Mouse (Mus musculus) limb, embryonic 10.5 days (tissue): ENCODE measurements around the gene Desi1. TPM values are rescaled to one million over a fixed set of nuclear protein-coding genes. Genes with fewer than 3 reads are reported as not detected.
A peak's percentile ranks its signal among the peaks of the same experiment; 100 is the strongest.

Experiments used
- DNase-seq: peaks from one replicate; pipeline ENCODE4 v3.0.0-alpha.2; 2017; ENCODE audit warnings: low spot score
- H3K27ac ChIP-seq: fragments of 300-500 bp; sonication (generic); 2 replicates; pipeline ENCODE4 v1.5.1; 2016; ENCODE audit warnings: mild to moderate bottlenecking
- H3K27me3 ChIP-seq: fragments of 300-500 bp; sonication (generic); 2 replicates; pipeline ENCODE4 v1.6.1; 2016; ENCODE audit warnings: low read depth, mild to moderate bottlenecking; ENCODE audit not compliant: poor library complexity, severe bottlenecking
- H3K36me3 ChIP-seq: fragments of 300-500 bp; sonication (generic); 2 replicates; pipeline ENCODE4 v1.6.1; 2016; ENCODE audit warnings: mild to moderate bottlenecking, moderate library complexity
- H3K4me1 ChIP-seq: fragments of 300-500 bp; sonication (generic); 2 replicates; pipeline ENCODE4 v1.6.1; 2016
- H3K4me3 ChIP-seq: fragments of 300-500 bp; sonication (generic); 2 replicates; pipeline ENCODE4 v1.5.1; 2016; ENCODE audit warnings: mild to moderate bottlenecking, moderate library complexity
- H3K9me3 ChIP-seq: fragments of 300-500 bp; sonication (generic); replicated peaks from 2 replicates; pipeline ENCODE4 v1.6.1; 2016; ENCODE audit warnings: mild to moderate bottlenecking
- WGBS: fragments of 180-500 bp; shearing (Covaris S2); methylation state at CpG from one replicate; pipeline ENCODE4 v1.1.7; 2016; 5-methylcytosine and 5-hydroxymethylcytosine counted together
- polyA plus RNA-seq: library from polyadenylated mRNA; unstranded; fragments of >200 nt; fragmentation: Nextera tagmentation; extraction: Ambion mirVana; gene quantifications from 2 replicates; pipeline ENCODE4 v1.2.1, GENCODE M21; 2016

The Desi1 gene
- polyA plus RNA-seq, 1 experiment from 2014 or later: 33.7 TPM

DNA sequence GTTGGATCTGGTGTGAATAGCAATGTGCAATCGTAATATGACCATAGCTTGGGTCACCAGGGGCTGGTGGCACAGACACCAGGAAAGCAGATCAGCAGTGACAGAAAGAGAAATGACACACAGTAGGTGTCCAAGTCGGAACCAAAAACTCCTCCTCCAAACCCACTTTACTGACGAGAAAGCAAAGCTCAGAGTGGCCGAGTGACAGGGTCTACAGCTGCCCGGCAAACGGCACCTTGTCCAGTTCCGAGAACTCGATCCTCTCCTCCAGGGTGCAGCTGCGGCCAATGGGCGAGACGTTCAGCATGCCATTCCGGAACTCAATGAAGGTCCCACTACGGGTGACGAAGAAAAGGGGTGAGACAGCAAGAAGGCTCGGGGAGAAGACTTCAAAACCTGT lies 78.2 kb downstream of the Desi1 start:
- Histone ChIP-seq H3K27me3 (no peaks in the 10 kb centered on the region), H3K36me3 (peaks cover 11% of the 10 kb centered on the region; the same call in 1 of the 2 replicates), H3K9me3 (no peaks in the 10 kb centered on the region), H3K4me3 (no peak overlapping the region), H3K27ac (no peak overlapping the region), H3K4me1 (peaks cover 3% of the 10 kb centered on the region)
- no peak for DNase-seq
- 94% methylated on average over 15 of the region's 15 CpGs for WGBS

DNA sequence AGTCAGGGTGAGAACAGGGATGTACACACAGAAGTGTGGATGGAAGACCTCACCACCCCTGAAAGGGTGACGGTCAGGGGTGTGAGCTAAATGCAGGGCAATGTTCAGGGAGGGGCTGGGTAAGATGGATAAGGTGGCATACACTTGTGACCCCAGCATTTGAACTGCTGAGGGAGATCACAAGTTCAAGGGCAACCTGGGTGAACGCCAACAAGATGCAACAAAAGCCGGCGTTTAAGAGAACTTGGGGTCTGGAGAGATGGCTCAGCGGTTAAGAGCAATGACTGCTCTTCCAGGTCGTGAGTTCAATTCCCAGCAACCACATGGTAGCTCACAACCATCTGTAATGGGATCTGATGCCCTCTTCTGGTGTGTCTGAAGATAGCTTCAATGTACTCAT lies 78.9 kb downstream of the Desi1 start:
- Histone ChIP-seq H3K27ac (no peak overlapping the region), H3K9me3 (no peaks in the 10 kb centered on the region), H3K27me3 (no peaks in the 10 kb centered on the region), H3K4me1 (no peaks in the 10 kb centered on the region), H3K4me3 (no peak overlapping the region), H3K36me3 (peaks cover 11% of the 10 kb centered on the region; the same call in 1 of the 2 replicates)
- DNase-seq: no peak
- WGBS: 93% methylated on average over 6 of the region's 6 CpGs

DNA sequence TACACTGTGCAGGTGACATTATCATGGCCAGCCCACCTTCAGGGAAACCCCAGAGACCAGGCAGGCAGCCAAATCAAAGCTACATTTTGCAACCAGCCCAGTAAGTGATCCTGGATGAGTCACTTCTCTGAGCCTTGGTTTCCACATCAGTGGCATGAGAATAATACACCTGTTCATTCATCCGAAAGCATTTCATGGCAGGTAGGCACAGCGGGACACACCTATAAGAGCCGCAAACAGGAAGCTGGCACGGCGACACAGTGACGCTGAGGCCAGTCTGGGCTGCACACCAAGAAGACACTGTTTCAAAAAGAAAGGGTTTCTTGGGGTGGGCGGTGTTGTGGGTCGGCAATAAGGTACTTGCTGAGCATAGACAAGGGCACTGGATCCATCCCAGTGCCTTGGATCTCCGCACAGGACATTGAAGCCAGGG lies 79.5 kb downstream of the Desi1 start:
- H3K27me3 ChIP-seq: no peaks in the 10 kb centered on the region
- 98% methylated on average over 9 of the region's 9 CpGs for WGBS
- no peak for DNase-seq
- H3K27ac ChIP-seq: no peak overlapping the region
- no peaks in the 10 kb centered on the region for H3K4me1 ChIP-seq
- H3K9me3 ChIP-seq: no peaks in the 10 kb centered on the region
- no peak overlapping the region for H3K4me3 ChIP-seq
- peaks cover 11% of the 10 kb centered on the region; the same call in 1 of the 2 replicates for H3K36me3 ChIP-seq

DNA sequence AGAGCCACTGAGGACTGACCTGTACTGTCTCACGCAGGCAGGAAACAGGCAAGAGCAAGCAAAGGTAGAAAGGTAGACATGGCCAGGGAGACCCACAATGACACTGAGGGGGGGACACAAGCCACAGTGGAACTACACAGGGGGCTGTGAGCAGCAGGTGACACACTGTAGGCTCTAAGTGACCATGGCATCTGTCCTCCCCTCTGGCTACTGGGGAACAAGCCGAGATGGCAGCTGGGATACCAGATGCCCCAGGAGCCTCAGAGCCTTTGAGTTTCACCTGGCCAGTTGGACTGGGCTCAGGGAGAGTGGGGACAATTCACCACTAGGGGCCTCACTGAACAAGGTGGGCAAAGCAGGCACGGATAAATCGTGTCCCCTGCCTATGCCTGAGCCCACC lies 81.4 kb downstream of the Desi1 start:
- Histone ChIP-seq H3K27me3 (no peaks in the 10 kb centered on the region), H3K36me3 (peaks cover 11% of the 10 kb centered on the region; the same call in 1 of the 2 replicates), H3K4me3 (no peak overlapping the region), H3K9me3 (no peaks in the 10 kb centered on the region), H3K4me1 (no peaks in the 10 kb centered on the region), H3K27ac (no peak overlapping the region)
- whole genome bisulfite sequencing: 86% methylated on average over 4 of the region's 4 CpGs
- no peak for DNase-seq

DNA sequence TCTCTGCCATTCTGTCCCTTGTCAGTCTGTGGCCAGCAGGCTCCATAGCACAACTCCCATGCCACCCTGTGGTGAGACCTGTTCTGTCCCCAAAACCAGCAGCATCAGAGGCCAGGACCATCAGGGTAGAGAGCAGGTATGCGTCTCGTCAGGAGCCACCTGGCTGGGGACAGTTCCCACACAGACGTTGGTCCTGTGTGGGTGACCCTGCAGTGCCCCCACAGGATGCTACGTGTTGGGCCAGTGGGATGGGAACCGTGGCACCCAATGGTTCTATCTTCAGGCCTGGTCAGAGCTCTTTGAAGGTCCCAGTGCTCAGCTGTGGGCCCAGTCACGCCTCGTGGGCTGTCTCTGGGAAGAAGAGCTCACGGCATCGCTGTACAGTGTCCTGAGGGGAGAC lies 82.5 kb downstream of the Desi1 start:
- peaks cover 11% of the 10 kb centered on the region; the same call in 1 of the 2 replicates for H3K36me3 ChIP-seq
- no peak for DNase-seq

DNA sequence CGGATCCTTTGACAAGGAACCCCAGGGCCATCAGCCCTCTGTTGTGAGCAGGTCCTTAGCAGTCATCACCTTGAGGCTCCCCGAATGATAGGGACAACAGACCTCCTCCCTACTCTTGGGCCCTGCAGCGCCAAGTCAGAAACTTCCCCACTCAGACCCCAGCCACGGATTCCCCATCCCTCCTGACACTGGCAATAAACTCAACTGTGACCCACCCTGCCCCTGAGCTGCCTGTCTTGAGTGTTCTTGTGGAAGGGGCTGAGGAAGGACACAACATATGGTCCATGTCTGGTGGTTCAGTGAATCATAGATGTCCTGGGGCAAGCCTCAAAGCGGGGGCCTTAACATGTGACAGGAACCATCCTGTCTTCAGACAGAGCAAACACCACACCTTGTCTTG lies 82.9 kb downstream of the Desi1 start:
- no peaks in the 10 kb centered on the region for H3K9me3 ChIP-seq
- no peak overlapping the region for H3K27ac ChIP-seq
- no peaks in the 10 kb centered on the region for H3K4me1 ChIP-seq
- 92% methylated on average over 5 of the region's 5 CpGs for WGBS
- peaks cover 11% of the 10 kb centered on the region; the same call in 1 of the 2 replicates for H3K36me3 ChIP-seq
- no peak for DNase-seq
- H3K4me3 ChIP-seq: no peak overlapping the region
- H3K27me3 ChIP-seq: no peaks in the 10 kb centered on the region

More for the DNA sequence above, 82.5 kb downstream of the Desi1 start:
- whole genome bisulfite sequencing: 91% methylated on average over 9 of the region's 9 CpGs
- Histone ChIP-seq H3K27me3 (no peaks in the 10 kb centered on the region), H3K9me3 (no peaks in the 10 kb centered on the region), H3K27ac (no peak overlapping the region), H3K4me3 (no peak overlapping the region), H3K4me1 (no peaks in the 10 kb centered on the region)

DNA sequence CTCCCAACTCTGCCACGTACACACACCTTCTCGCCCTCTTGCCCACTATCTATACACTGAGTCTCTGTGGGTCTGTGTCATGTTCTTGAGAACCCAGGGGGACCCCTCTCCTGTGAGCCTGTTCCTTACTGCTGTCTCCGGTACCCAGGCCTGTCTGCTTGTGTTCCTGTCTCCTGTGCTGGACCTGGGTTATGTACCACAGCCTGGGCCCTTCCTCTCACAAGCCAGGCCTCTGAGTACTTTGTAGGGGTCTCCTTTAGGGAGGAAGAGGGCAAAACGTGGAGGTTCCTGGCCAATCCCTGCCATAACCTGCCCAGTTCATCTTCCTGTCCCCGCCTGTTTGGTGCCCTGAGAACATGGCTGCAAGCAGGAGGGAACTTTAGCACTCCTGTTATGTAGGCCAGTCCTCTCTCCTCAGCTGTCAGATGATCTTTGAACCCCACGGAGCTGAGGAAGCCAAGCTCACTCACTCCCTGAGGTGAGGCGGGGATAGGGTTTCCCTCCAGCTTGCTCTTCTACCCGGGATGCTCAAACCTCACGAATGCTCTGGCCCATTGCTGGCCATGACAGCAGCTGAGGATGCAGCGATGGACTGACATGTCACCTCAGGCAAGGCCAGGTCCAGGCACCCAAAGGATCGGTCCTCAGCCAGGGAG lies 84.1 kb downstream of the Desi1 start:
- no peaks in the 10 kb centered on the region for H3K27me3 ChIP-seq
- 72% methylated on average over 11 of the region's 11 CpGs for WGBS

DNA sequence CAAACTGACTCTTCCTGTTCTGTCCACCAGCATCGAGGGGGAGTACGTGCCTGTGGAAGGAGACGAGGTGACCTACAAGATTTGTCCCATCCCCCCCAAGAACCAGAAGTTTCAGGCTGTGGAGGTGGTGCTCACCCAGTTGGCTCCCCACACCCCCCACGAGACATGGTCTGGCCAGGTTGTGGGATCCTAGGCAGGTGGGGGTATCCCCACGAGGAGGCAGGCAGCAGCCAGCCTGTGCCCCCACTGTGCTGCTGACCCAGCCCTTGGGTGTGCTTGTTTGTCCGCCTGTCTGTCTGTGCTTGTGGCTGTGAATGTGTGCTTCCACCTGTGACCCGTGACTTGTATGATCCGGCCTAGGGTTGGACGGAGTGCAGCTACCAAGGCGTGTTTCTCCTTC lies 84.6 kb downstream of the Desi1 start:
- no peak overlapping the region for H3K4me3 ChIP-seq
- H3K36me3 ChIP-seq: 0 out of 2 replicates have a peak, but pooled peaks cover 4% of the 10 kb centered on the region
- no peak overlapping the region for H3K27ac ChIP-seq
- no peaks in the 10 kb centered on the region for H3K4me1 ChIP-seq
- no peaks in the 10 kb centered on the region for H3K27me3 ChIP-seq
- no peak for DNase-seq
- 86% methylated on average over 10 of the region's 10 CpGs for WGBS
- no peaks in the 10 kb centered on the region for H3K9me3 ChIP-seq

More for the DNA sequence above, 84.1 kb downstream of the Desi1 start:
- no peaks in the 10 kb centered on the region for H3K9me3 ChIP-seq
- H3K4me3 ChIP-seq: no peak overlapping the region
- no peak overlapping the region for H3K27ac ChIP-seq
- DNase-seq: no peak
- peaks cover 6% of the 10 kb centered on the region; the same call in 1 of the 2 replicates for H3K36me3 ChIP-seq
- H3K4me1 ChIP-seq: no peaks in the 10 kb centered on the region

DNA sequence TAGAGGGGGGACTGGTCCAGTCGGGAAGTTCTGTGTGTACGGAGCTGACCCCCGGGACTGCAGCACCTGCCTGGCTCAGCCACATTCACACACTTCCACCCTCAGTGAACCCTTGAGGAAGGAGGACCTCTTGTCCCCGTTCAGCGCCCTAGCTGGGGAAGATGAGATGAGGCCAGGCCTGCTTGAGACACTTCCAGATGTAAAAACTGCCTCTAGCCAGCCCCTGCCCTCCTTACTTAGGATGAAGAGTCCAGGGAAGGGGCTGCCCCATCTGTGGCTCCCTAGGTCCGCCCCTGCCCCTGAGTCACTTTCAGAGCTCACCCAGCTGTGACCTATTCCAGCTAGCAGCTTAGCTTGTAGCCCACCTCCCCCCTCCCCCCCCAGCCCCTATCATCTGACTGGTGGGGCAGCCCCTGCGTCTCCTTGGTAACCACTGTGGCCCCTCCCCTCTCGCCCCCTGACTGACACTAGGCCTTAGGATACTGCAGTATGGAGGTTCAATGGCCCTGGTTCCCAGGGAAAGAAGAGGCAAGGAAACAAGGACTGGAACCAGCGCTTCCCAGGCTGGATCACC lies 90.4 kb downstream of the Desi1 start:
- Histone ChIP-seq H3K9me3 (no peaks in the 10 kb centered on the region), H3K4me3 (no peak overlapping the region; the same call in 1 of the 2 replicates), H3K36me3 (no peaks in the 10 kb centered on the region), H3K27ac (peak overlapping the region; percentile 44), H3K4me1 (peaks cover 21% of the 10 kb centered on the region), H3K27me3 (no peaks in the 10 kb centered on the region)
- WGBS: 14% methylated on average over 9 of the region's 9 CpGs
- peak; percentile 65 for DNase-seq

Other genes starting within 250 kb of the Desi1 start
- gene Tef, start 231.4 kb downstream of the Desi1 start, polyA plus RNA-seq: 13.4 and 16.5 TPM in 2 replicates
- gene Tob2, start 175.1 kb downstream of the Desi1 start, polyA plus RNA-seq: 18.3 and 19.8 TPM in 2 replicates
- 256 and 300 TPM in 2 replicates for gene Phf5a, start 162.0 kb downstream of the Desi1 start, polyA plus RNA-seq
- 170 and 172 TPM in 2 replicates for gene Aco2, start 161.6 kb downstream of the Desi1 start, polyA plus RNA-seq
- 75.5 and 86.6 TPM in 2 replicates for gene Polr3h, start 107.6 kb downstream of the Desi1 start, polyA plus RNA-seq
- 3.7 and 5.7 TPM in 2 replicates for gene Csdc2, start 97.1 kb downstream of the Desi1 start, polyA plus RNA-seq
- gene Pmm1, start 72.9 kb downstream of the Desi1 start, polyA plus RNA-seq: 18.1 and 21.1 TPM in 2 replicates
- gene 1700029P11Rik, start 53.3 kb downstream of the Desi1 start, polyA plus RNA-seq: not detected in 2 replicates
- gene Xrcc6, start 46.0 kb downstream of the Desi1 start, polyA plus RNA-seq: 112 and 113 TPM in 2 replicates
- 379 and 421 TPM in 2 replicates for gene Snu13, start 13.7 kb upstream of the Desi1 start, polyA plus RNA-seq
- not detected in 2 replicates for gene 4930407I10Rik, start 25.3 kb upstream of the Desi1 start, polyA plus RNA-seq
- not detected in 2 replicates for gene Mei1, start 36.1 kb upstream of the Desi1 start, polyA plus RNA-seq
- 22.8 and 23.6 TPM in 2 replicates for gene Ccdc134, start 94.1 kb upstream of the Desi1 start, polyA plus RNA-seq
- gene Srebf2, start 113.3 kb upstream of the Desi1 start, polyA plus RNA-seq: 182 and 190 TPM in 2 replicates
- gene Shisa8, start 179.0 kb upstream of the Desi1 start, polyA plus RNA-seq: 0.15 TPM in 1 of 2 replicates, not detected in the other
- gene Tnfrsf13c, start 190.5 kb upstream of the Desi1 start, polyA plus RNA-seq: 0.15 and 0.33 TPM in 2 replicates
- 83.9 and 86.0 TPM in 2 replicates for gene Cenpm, start 210.9 kb upstream of the Desi1 start, polyA plus RNA-seq
- not detected in 2 replicates for gene 1500009C09Rik, start 218.5 kb upstream of the Desi1 start, polyA plus RNA-seq
- 32.9 and 41.5 TPM in 2 replicates for gene Sept3, start 241.0 kb upstream of the Desi1 start, polyA plus RNA-seq